Mouse (Mus musculus) myocyte (in vitro differentiated cells): Measurements from ENCODE around the gene Cadm2.

Experiments
- CEBPB ChIP-seq: IDR thresholded peaks from 2 replicates; pipeline ENCODE4 v1.6.1; 2011; ENCODE audit warnings: mild to moderate bottlenecking, moderate library complexity; ENCODE audit not compliant: poor library complexity, insufficient read depth, severe bottlenecking
- E2F4 ChIP-seq: IDR thresholded peaks from one replicate; pipeline ENCODE4 v1.6.1; 2011; ENCODE audit warnings: mild to moderate bottlenecking, control low read depth, moderate library complexity; ENCODE audit not compliant: insufficient read depth
- MAX ChIP-seq: IDR thresholded peaks from one replicate; pipeline ENCODE4 v1.6.1; 2011; ENCODE audit warnings: low read depth, mild to moderate bottlenecking, control low read depth
- POLR2A ChIP-seq: IDR thresholded peaks from one replicate; pipeline ENCODE4 v1.6.1; 2011; ENCODE audit warnings: low read depth, mild to moderate bottlenecking, control low read depth, moderate library complexity; ENCODE audit not compliant: insufficient read length
- SRF ChIP-seq: IDR thresholded peaks from one replicate; pipeline ENCODE4 v1.6.1; 2011; ENCODE audit warnings: low read depth; ENCODE audit not compliant: control insufficient read depth, insufficient read length

DNA sequence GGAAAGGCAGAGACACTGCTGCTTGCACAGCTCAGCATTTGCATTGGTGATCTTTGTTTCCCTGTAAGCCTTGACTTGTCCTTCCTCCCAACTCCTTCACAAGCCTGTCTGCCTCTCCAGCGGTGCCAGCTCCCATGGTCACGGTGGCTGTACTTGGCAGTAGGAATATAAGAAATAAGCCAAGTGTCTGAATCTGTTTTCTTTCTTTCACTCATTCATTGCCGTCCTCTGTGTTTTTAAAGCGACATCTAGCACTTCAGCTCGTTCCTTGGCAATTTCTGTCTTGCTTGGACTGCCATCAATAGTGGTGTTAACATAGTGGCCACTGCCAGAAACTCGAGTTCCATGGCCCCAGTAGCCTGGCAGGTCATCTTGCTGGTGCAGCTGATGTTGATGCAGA, 524.0 kb downstream of the Cadm2 start:
- no peak for TF ChIP-seq SRF
- no peak for TF ChIP-seq POLR2A
- TF ChIP-seq MAX: no peak
- no peak for TF ChIP-seq E2F4
- TF ChIP-seq CEBPB: no peak
